Mouse (Mus musculus): ENCODE results near the gene 1700067K01Rik.
"Not testable (repeated sequence)": the region's sequence is repeated elsewhere in the genome, so short reads cannot be mapped to it uniquely, and the experiment has no call there.

The 1700067K01Rik gene

GRCm38 (mm10) chr8:83982449-83982848 is 18.9 kb upstream of the 1700067K01Rik start:
- DNase-seq (ENCODE audit: low read depth, low spot score): no peak

GRCm38 (mm10) chr8:83983222-83983621 is 18.1 kb upstream of the 1700067K01Rik start:
- DNase-seq (ENCODE audit: low read depth, low spot score): not testable (repeated sequence)

- no peak for DNase-seq (ENCODE audit: low read depth, low spot score)
These were observed 12.1 kb upstream of the 1700067K01Rik start for GRCm38 (mm10) chr8:83989243-83989642.

GRCm38 (mm10) chr8:83990170-83990569 is 11.1 kb upstream of the 1700067K01Rik start:
- DNase-seq (ENCODE audit: low read depth, low spot score): no peak

- no peak for DNase-seq (ENCODE audit: low read depth, low spot score)
These were observed 8.8 kb upstream of the 1700067K01Rik start for GRCm38 (mm10) chr8:83992488-83992887.

- no peak for DNase-seq (ENCODE audit: low read depth, low spot score)
These were observed 7.3 kb upstream of the 1700067K01Rik start for GRCm38 (mm10) chr8:83994030-83994429.

GRCm38 (mm10) chr8:83995973-83996372 is 5.3 kb upstream of the 1700067K01Rik start:
- DNase-seq (ENCODE audit: low read depth, low spot score): no peak

- DNase-seq (ENCODE audit: low read depth, low spot score): peak; percentile 50
These were observed 4.5 kb upstream of the 1700067K01Rik start for GRCm38 (mm10) chr8:83996567-83997505.

- DNase-seq (ENCODE audit: low read depth, low spot score): peak; percentile 44
These were observed 3.7 kb upstream of the 1700067K01Rik start, which contains the start of gene Samd1 for GRCm38 (mm10) chr8:83997511-83998141. Gene Samd1 (plus strand): TSS chr8:83997672.

GRCm38 (mm10) chr8:83998231-83999056 is 2.9 kb upstream of the 1700067K01Rik start:
- peak; percentile 47 for DNase-seq (ENCODE audit: low read depth, low spot score)

- DNase-seq (ENCODE audit: low read depth, low spot score): no peak
These were observed 2.1 kb upstream of the 1700067K01Rik start for GRCm38 (mm10) chr8:83999057-83999705.

- DNase-seq (ENCODE audit: low read depth, low spot score): no peak
These were observed 1.5 kb upstream of the 1700067K01Rik start for GRCm38 (mm10) chr8:83999825-84000224.

- no peak for DNase-seq (ENCODE audit: low read depth, low spot score)
These were observed 1.8 kb downstream of the 1700067K01Rik start for GRCm38 (mm10) chr8:84002957-84003611.

GRCm38 (mm10) chr8:84003612-84004246 is 2.4 kb downstream of the 1700067K01Rik start:
- DNase-seq (ENCODE audit: low read depth, low spot score): no peak

- peak; percentile 75 for DNase-seq (ENCODE audit: low read depth, low spot score)
These were observed 3.4 kb downstream of the 1700067K01Rik start for GRCm38 (mm10) chr8:84004533-84005201.

- DNase-seq (ENCODE audit: low read depth, low spot score): not testable (repeated sequence)
These were observed 4.2 kb downstream of the 1700067K01Rik start for GRCm38 (mm10) chr8:84005502-84005901.

GRCm38 (mm10) chr8:84008362-84008761 is 7.1 kb downstream of the 1700067K01Rik start:
- DNase-seq (ENCODE audit: low read depth, low spot score): no peak

GRCm38 (mm10) chr8:84009876-84010275 is 8.6 kb downstream of the 1700067K01Rik start:
- DNase-seq (ENCODE audit: low read depth, low spot score): peak; percentile 54

Measured in c-Kit-negative CD71-positive TER-119-positive erythroid progenitor cells, embryonic 14.5 days (primary cell).